Mouse (Mus musculus): ENCODE measurements at regions not wholly inside any gene's neighbourhood (a gene's known extent, or its start where the extent isn't known, plus 50 kb on each side); places are given as distances from the start of the nearest gene placed in this dataset.
A peak's percentile ranks its signal among the peaks of the same experiment; 100 is the strongest.

GRCm38 (mm10) chr5:111665406-111665805 lies 68.3 kb upstream of the Gm26897 start:
- intact Hi-C loops (cut with DNase I) = no loop called here
- Histone ChIP-seq H3K36me3 (ENCODE audit: control insufficient read depth, insufficient read depth, low read length) (no peaks in the 10 kb centered on the region), H3K4me3 (no peak overlapping the region), H3K79me2 (replicated peaks; ENCODE audit: control insufficient read depth, insufficient read depth, low read length) (no peaks in the 10 kb centered on the region), H3K4me1 (ENCODE audit: control insufficient read depth, insufficient read depth, low read length) (no peaks in the 10 kb centered on the region; the same call in 1 of the 2 replicates), H3K27ac (no peak overlapping the region), H3K9ac (ENCODE audit: low read depth, low read length) (no peak overlapping the region), H3K27me3 (ENCODE audit: control insufficient read depth, insufficient read depth, low read length) (no peaks in the 10 kb centered on the region)
- TF ChIP-seq CTCF (IDR thresholded peaks at IDR 0.05) (no peak), EP300 (IDR thresholded peaks at IDR 0.05; ENCODE audit: insufficient read depth, low read depth, low read length) (no peak), POLR2A (IDR thresholded peaks at IDR 0.05; ENCODE audit: insufficient read depth, low read depth, low read length) (no peak)
- 77% methylated on average over 19 of the region's 19 CpGs for WGBS
- DNase-seq = no peak

- TF ChIP-seq POLR2A (IDR thresholded peaks at IDR 0.05; ENCODE audit: insufficient read depth, low read depth, low read length) = no peak
- no peak for TF ChIP-seq CTCF (IDR thresholded peaks at IDR 0.05)
- no peak for TF ChIP-seq EP300 (IDR thresholded peaks at IDR 0.05; ENCODE audit: insufficient read depth, low read depth, low read length)
- intact Hi-C loops (cut with DNase I) = no loop called here
- WGBS = 77% methylated on average over 8 of the region's 8 CpGs
Observed at GRCm38 (mm10) chr5:111666007-111666406, 67.7 kb upstream of the Gm26897 start.

DNA sequence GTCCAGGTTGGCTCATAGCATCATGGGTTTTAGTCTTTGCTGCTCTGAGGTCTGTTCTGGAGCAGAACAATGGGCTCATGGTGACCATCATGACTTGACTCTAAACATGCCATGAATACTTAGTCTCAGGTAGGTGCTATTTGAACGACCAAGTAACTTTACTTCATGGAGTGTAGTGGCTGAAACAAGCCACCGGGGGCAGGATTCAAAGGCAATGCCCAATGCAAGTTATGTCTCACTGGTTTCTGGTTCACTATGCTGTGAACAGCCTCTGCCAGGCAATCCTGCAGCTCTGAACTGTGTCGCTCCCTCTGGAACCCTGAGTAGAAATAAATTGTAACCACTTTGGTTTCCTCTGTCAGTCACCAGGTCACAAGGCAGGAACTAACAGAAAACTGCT lies 65.8 kb upstream of the Gm26897 start:
- H3K79me2 ChIP-seq (replicated peaks; ENCODE audit: control insufficient read depth, insufficient read depth, low read length) = no peaks in the 10 kb centered on the region
- 61% methylated on average over 3 of the region's 3 CpGs for WGBS
- no peaks in the 10 kb centered on the region for H3K4me1 ChIP-seq (ENCODE audit: control insufficient read depth, insufficient read depth, low read length)
- no peak overlapping the region for H3K4me3 ChIP-seq
- no peaks in the 10 kb centered on the region for H3K27me3 ChIP-seq (ENCODE audit: control insufficient read depth, insufficient read depth, low read length)
- no peak for DNase-seq
- H3K36me3 ChIP-seq (ENCODE audit: control insufficient read depth, insufficient read depth, low read length) = no peaks in the 10 kb centered on the region
- TF ChIP-seq CTCF (IDR thresholded peaks at IDR 0.05) (peak; percentile 73), POLR2A (IDR thresholded peaks at IDR 0.05; ENCODE audit: insufficient read depth, low read depth, low read length) (no peak), EP300 (IDR thresholded peaks at IDR 0.05; ENCODE audit: insufficient read depth, low read depth, low read length) (no peak)
- no peak overlapping the region for H3K9ac ChIP-seq (ENCODE audit: low read depth, low read length)
- no peak overlapping the region for H3K27ac ChIP-seq
- intact Hi-C loops (cut with DNase I) = no loop called here

More at GRCm38 (mm10) chr5:111666007-111666406, 67.7 kb upstream of the Gm26897 start:
- no peaks in the 10 kb centered on the region for H3K27me3 ChIP-seq (ENCODE audit: control insufficient read depth, insufficient read depth, low read length)
- H3K4me1 ChIP-seq (ENCODE audit: control insufficient read depth, insufficient read depth, low read length) = no peaks in the 10 kb centered on the region; the same call in 1 of the 2 replicates
- no peaks in the 10 kb centered on the region for H3K36me3 ChIP-seq (ENCODE audit: control insufficient read depth, insufficient read depth, low read length)
- no peak overlapping the region for H3K9ac ChIP-seq (ENCODE audit: low read depth, low read length)
- H3K79me2 ChIP-seq (replicated peaks; ENCODE audit: control insufficient read depth, insufficient read depth, low read length) = no peaks in the 10 kb centered on the region
- no peak overlapping the region for H3K27ac ChIP-seq
- no peak for DNase-seq
- no peak overlapping the region for H3K4me3 ChIP-seq

GRCm38 (mm10) chr5:111669139-111669538 lies 64.6 kb upstream of the Gm26897 start:
- no peaks in the 10 kb centered on the region for H3K4me1 ChIP-seq (ENCODE audit: control insufficient read depth, insufficient read depth, low read length)
- no peak for DNase-seq
- no peak for TF ChIP-seq CTCF (IDR thresholded peaks at IDR 0.05)
- TF ChIP-seq POLR2A (IDR thresholded peaks at IDR 0.05; ENCODE audit: insufficient read depth, low read depth, low read length) = no peak
- TF ChIP-seq EP300 (IDR thresholded peaks at IDR 0.05; ENCODE audit: insufficient read depth, low read depth, low read length) = no peak
- H3K9ac ChIP-seq (ENCODE audit: low read depth, low read length) = no peak overlapping the region
- H3K79me2 ChIP-seq (replicated peaks; ENCODE audit: control insufficient read depth, insufficient read depth, low read length) = no peaks in the 10 kb centered on the region
- no peaks in the 10 kb centered on the region for H3K36me3 ChIP-seq (ENCODE audit: control insufficient read depth, insufficient read depth, low read length)
- H3K27ac ChIP-seq = no peak overlapping the region
- no peak overlapping the region for H3K4me3 ChIP-seq
- intact Hi-C loops (cut with DNase I) = no loop called here
- no peaks in the 10 kb centered on the region for H3K27me3 ChIP-seq (ENCODE audit: control insufficient read depth, insufficient read depth, low read length)

GRCm38 (mm10) chr5:111671762-111672161 lies 62.0 kb upstream of the Gm26897 start:
- Histone ChIP-seq H3K36me3 (ENCODE audit: control insufficient read depth, insufficient read depth, low read length) (no peaks in the 10 kb centered on the region), H3K79me2 (replicated peaks; ENCODE audit: control insufficient read depth, insufficient read depth, low read length) (no peaks in the 10 kb centered on the region), H3K4me1 (ENCODE audit: control insufficient read depth, insufficient read depth, low read length) (peaks cover 7% of the 10 kb centered on the region), H3K4me3 (no peak overlapping the region), H3K27me3 (ENCODE audit: control insufficient read depth, insufficient read depth, low read length) (no peaks in the 10 kb centered on the region), H3K9ac (ENCODE audit: low read depth, low read length) (no peak overlapping the region), H3K27ac (no peak overlapping the region)
- WGBS = 36% methylated on average over 6 of the region's 6 CpGs
- DNase-seq = no peak
- intact Hi-C loops (cut with DNase I) = no loop called here
- TF ChIP-seq CTCF (IDR thresholded peaks at IDR 0.05) = no peak
- no peak for TF ChIP-seq EP300 (IDR thresholded peaks at IDR 0.05; ENCODE audit: insufficient read depth, low read depth, low read length)
- TF ChIP-seq POLR2A (IDR thresholded peaks at IDR 0.05; ENCODE audit: insufficient read depth, low read depth, low read length) = no peak

DNA sequence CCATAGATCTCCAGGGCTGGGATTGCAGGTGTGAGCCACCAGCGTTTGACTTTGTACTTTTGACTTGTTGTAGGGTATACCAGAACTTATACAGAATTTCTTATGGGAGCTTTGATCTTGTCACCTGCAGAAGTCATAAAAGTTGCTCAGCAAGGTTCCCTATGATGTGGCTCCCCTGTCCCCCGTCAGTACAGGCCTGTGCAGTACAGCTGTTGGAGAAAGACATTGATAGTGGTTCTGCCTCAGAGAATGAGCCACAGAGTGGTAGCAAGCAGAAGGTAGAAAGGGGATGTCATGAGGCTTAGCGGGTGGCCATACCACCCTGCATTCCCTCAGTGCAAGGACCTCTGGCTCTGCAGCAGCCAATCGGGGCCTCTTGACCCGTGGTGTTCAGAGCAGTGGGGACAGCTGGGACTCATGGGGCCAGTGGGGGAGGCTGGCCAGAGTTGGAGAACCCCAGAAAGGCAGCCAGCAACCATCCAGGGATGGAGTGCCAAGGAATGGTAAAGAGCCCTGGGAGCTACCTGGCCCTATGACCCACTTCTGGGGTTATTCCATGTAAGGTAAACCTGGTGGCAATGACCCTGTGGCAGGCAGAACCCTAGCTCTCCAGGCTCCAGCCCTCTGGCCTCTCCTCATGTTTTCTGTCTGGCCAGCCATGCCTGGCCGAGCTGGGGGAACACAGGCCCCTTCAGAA lies 58.6 kb upstream of the Gm26897 start:
- whole genome bisulfite sequencing = 57% methylated on average over 6 of the region's 6 CpGs

More for the DNA sequence above, 58.6 kb upstream of the Gm26897 start:
- no peaks in the 10 kb centered on the region for H3K79me2 ChIP-seq (replicated peaks; ENCODE audit: control insufficient read depth, insufficient read depth, low read length)
- no peaks in the 10 kb centered on the region for H3K27me3 ChIP-seq (ENCODE audit: control insufficient read depth, insufficient read depth, low read length)
- H3K9ac ChIP-seq (ENCODE audit: low read depth, low read length) = no peak overlapping the region
- no peak for DNase-seq
- H3K4me3 ChIP-seq = no peak overlapping the region
- intact Hi-C loops (cut with DNase I) = loop anchor here (5.0 kb wide), 1 partner anchor 53 kb away; no protein-coding TSS in a partner anchor
- H3K4me1 ChIP-seq (ENCODE audit: control insufficient read depth, insufficient read depth, low read length) = peaks cover 7% of the 10 kb centered on the region
- H3K36me3 ChIP-seq (ENCODE audit: control insufficient read depth, insufficient read depth, low read length) = no peaks in the 10 kb centered on the region
- H3K27ac ChIP-seq = peak overlapping the region; percentile 0; the same call in 1 of the 2 replicates
- no peak for TF ChIP-seq EP300 (IDR thresholded peaks at IDR 0.05; ENCODE audit: insufficient read depth, low read depth, low read length)
- no peak for TF ChIP-seq POLR2A (IDR thresholded peaks at IDR 0.05; ENCODE audit: insufficient read depth, low read depth, low read length)
- no peak for TF ChIP-seq CTCF (IDR thresholded peaks at IDR 0.05)
